Mouse (Mus musculus): ENCODE measurements around the gene Tbc1d20.
A peak's percentile ranks its signal among the peaks of the same experiment; 100 is the strongest.
"Not testable (repeated sequence)": the region's sequence is repeated elsewhere in the genome, so short reads cannot be mapped to it uniquely, and the experiment has no call there.

The Tbc1d20 gene

DNA sequence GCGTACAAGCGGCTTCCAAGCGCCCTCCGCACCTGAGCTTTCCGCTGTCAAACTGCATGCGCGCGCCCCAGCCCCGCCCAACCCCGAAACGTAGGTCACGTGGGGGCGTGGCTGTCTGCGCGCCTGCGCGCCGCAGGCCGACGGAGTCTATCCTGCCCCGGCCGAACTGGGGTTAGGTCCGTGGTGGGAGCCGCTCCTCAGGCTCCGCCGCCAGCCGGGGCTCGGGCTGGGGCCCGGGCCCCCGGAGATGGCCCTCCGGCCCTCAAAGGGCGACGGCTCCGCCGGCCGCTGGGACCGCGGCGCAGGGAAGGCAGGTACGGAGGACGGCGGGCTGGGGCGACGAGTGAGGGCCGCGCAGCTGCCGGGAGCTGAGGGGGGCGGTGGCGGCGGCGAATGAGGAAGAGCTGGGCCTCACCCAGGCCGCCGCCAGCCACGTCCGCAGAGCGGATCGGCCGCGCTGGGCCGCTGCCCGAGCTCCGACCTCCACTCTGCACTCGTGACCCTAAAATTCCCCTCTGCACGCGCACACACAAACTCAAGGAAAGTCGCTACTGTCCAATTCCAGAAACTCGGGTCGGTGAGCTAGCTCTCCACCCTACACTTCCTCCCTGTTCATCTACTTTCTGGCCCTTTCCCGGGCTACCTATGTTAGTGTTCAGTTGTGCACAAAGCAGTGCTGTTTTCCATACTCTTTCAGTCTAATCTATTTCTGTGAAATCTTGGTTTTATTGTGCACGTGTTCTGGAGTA, at the start of gene Tbc1d20:
Gene Tbc1d20 (plus strand): TSS at position 102 of the 749 bp plus-strand sequence.
- DNase-seq (ENCODE audit: low spot score in 2 of 2), result peak; percentile 85 to 88

DNA sequence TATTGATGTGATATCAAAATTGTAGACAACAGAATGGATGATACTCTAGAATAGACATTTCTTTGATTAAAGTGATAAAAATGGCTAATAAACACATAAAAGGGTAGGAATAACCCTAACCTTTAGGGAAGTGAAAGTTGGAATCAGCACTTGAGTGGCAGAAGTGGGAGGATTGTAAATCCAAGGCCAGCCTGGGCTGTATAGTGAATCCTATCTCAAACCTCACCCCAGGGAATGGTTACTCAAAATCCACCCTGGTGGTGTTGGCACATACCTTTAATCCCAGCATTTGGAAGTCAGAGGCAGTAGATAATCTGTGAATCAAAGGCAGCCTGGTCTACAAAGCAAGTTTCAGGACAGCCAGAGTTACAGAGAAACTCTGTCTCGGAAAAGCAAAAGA, 46.4 kb upstream of the Tbc1d20 start:
- no peak for DNase-seq (ENCODE audit: low spot score in 2 of 2)

DNA sequence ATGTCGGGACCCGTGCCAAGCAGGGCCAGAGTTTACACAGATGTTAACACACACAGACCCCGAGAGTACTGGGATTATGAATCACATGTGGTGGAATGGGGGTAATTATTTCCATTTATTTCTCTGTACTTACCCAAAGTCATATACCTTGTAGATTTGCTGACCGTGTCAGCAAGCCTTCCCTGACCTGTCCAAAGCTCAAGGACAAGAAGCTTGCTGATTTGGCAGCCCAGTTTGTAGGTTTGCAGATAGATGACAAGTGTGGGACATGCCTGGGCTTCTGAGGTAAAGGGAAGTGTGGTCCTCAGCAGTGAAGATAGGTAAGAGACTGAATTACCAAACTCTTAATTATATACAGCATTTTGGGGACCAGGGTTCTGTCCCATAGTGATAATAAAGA, 43.1 kb upstream of the Tbc1d20 start:
- no peak for DNase-seq (ENCODE audit: low spot score in 2 of 2)

- no peak for DNase-seq (ENCODE audit: low spot score in 2 of 2)
Observed at GRCm38 (mm10) chr2:152259739-152260138, 33.9 kb upstream of the Tbc1d20 start.

GRCm38 (mm10) chr2:152273639-152274038, 20.0 kb upstream of the Tbc1d20 start:
- no peak for DNase-seq (ENCODE audit: low spot score in 2 of 2)

DNA sequence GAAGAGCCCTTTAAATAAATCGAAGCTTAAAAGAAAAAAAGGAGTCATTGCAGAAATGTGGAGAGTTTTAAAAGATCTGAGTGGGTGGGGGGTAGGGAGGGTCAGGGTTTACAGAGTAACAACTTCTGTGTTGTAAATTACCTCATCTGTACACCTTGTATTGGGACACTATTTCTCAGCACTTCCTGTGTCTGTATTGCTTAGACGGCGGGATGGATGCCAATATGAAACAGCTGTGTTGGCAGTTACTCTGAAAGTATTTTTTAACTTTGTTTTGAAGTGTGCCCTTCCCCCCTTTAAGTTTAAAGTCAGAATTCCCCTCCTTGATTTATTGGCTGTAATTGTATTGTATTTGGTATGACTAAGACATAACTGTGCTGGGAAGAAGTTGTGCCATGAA, 12.2 kb upstream of the Tbc1d20 start:
- peak in 1 of 2 experiments; percentile 14 for DNase-seq (ENCODE audit: low spot score in 2 of 2)

GRCm38 (mm10) chr2:152287560-152287959, 6.1 kb upstream of the Tbc1d20 start:
- no peak for DNase-seq (ENCODE audit: low spot score in 2 of 2)

DNA sequence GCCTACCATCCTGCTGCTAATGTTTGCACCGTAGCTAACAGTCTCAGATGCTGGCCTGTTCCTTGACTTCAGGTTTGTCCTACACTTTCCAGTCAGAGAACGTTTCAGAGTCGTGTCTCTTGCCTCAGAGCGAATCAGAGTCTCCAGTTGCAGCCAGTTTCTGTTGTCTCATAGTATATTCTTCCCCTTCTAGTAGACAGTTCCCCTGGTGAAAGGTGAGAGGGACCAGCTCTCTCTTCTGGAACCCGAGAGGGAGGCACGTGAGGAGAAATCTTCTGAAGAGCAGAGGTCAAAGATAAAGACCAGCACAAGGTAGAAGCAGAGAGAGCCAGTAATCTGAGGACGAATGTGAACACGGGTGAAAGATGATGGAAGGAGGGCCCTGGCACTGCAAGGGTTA, 5.6 kb upstream of the Tbc1d20 start:
- DNase-seq (ENCODE audit: low spot score in 2 of 2), result no peak

GRCm38 (mm10) chr2:152289623-152290022, 4.0 kb upstream of the Tbc1d20 start:
- DNase-seq (ENCODE audit: low spot score in 2 of 2), result not testable (repeated sequence)

- no peak for DNase-seq (ENCODE audit: low spot score in 2 of 2)
Observed at GRCm38 (mm10) chr2:152292475-152292874, 1.2 kb upstream of the Tbc1d20 start.

DNA sequence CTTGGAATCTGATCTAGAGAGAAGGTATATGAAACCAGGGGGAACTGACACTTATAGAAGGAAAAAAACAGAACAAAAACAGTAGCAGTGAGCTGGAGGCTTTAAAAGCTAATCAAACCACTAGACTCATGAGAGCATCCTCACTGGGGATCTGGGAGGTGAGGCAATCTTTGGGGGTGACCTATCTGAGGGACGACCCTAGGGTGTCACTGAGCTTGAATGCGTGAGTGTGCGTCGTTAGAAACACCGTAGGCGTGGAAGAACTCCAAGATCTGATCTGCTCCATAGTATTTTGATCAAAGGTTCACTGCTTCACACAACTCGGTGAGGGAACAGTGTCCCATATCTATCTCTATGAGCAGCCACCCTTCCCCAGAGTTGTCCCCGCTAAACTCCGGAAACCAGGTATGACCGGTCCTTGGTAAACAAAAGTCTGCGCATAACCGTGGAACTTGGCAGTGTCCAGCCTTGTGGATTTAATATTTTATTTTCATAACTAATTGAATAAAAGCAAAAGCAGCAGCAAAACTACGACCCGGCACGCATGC, 375 bp upstream of the Tbc1d20 start:
- no peak for DNase-seq (ENCODE audit: low spot score in 2 of 2)

GRCm38 (mm10) chr2:152294541-152294940, 913 bp downstream of the Tbc1d20 start:
- no peak for DNase-seq (ENCODE audit: low spot score in 2 of 2)

DNA sequence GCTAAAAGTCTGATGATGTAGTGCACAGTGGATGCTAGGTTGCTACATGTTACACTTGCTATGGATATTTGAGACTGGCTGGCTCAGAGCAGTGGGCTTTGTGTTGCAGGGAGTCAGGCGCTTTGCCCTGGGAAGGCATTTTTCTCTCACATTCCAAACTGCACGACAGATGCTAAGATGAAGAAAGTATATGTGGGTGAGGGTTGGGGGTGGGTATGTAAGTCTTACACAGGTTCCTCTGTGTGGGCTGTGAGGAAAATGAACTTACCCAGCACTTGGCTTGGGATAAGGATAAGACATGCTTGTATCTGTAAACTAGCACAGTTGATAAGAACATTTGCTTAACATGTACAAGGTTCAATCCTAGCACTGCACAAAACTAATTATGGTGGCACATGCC, 9.2 kb downstream of the Tbc1d20 start:
- no peak for DNase-seq (ENCODE audit: low spot score in 2 of 2)

- no peak for DNase-seq (ENCODE audit: low spot score in 2 of 2)
Observed at GRCm38 (mm10) chr2:152303781-152304180, 10.2 kb downstream of the Tbc1d20 start.

DNA sequence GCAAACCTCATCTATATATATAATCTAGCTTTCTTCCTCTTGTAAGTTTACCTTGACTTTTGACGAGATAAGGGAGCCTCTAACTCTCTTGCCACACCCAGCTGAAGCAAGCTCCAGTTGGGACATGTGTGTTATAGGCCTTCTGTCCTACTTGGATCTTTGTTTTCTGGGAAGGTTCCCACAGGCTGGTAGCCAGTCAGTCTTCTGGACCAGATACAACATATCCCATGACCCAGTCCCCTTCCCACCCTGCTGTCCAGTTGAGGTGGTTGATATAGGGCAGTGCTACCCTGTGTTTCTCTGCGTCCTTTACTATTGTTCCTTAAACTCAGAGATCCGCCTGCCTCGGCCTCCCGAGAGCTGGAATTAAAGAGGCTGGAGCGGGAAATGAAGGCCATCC, 11.9 kb downstream of the Tbc1d20 start:
- no peak for DNase-seq (ENCODE audit: low spot score in 2 of 2)

GRCm38 (mm10) chr2:152307186-152307585, 13.6 kb downstream of the Tbc1d20 start:
- no peak for DNase-seq (ENCODE audit: low spot score in 2 of 2)

DNA sequence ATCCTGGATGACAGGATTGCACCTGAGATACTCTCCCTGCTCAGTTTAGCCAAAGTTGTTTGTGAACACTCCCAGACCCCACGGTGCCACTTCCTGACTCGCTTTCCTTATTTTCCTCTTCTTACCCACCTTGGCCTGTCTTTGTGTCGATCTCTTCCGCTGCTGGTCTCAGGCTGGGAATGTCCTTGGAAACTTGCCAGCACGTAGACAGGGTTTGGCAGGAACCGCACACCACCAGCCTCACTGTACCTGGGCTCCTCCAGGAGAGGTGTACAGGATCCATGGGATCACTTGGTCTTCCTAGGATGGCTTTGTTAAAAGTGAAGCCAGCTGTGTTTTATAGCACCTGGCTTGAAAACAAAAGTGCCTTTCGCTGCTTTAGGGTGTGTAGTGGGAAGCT, 19.4 kb downstream of the Tbc1d20 start:
- DNase-seq (ENCODE audit: low spot score in 2 of 2), result no peak

- no peak for DNase-seq (ENCODE audit: low spot score in 2 of 2)
Observed at GRCm38 (mm10) chr2:152313926-152314325, 20.3 kb downstream of the Tbc1d20 start.

- no peak for DNase-seq (ENCODE audit: low spot score in 2 of 2)
Observed at GRCm38 (mm10) chr2:152317054-152317453, 23.4 kb downstream of the Tbc1d20 start.

GRCm38 (mm10) chr2:152321558-152321957, 27.9 kb downstream of the Tbc1d20 start:
- DNase-seq (ENCODE audit: low spot score in 2 of 2), result no peak

DNA sequence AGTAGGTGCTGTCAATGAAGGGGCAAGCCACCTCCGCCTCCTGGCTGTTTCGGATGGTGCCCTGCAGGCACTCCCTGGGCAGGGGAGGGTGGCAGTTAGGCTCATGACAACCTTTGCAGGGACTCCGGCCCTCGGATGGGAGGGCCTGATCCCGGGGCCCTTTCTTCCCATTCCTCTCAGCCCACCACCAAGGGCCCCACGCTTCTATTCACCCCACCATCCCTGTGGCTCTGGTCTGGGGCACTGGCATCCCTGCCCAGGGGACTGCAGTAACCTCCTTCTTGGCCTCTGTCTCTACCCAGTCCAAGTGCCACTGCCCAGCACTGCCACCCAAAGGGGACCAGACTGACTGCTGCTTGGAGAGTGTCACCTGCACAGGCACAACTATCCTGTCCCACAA, 28.6 kb downstream of the Tbc1d20 start:
- DNase-seq (ENCODE audit: low spot score in 2 of 2), result no peak

GRCm38 (mm10) chr2:152323971-152324370, 30.3 kb downstream of the Tbc1d20 start:
- DNase-seq (ENCODE audit: low spot score in 2 of 2), result no peak

GRCm38 (mm10) chr2:152324842-152325241, 31.2 kb downstream of the Tbc1d20 start:
- no peak for DNase-seq (ENCODE audit: low spot score in 2 of 2)

DNA sequence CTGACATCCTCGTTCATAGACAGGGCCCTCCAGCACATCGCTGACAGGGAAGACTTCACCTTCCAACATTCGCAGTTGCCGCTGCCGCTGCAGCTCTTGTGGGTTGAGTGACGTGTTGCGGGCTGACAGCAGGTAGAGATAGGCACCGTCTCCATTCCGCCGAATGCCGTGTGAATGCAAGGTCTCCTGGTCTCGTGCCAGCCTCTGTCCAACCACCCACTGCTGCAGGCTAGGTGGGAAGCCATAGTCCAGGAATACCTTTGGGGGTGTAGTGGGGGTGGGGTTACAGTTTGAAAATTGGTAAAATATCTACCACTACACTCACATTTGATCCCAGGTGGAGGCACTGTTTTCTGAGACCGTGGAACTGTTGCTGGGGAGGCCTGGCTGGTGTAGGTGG, 32.5 kb downstream of the Tbc1d20 start:
- DNase-seq (ENCODE audit: low spot score in 2 of 2), result no peak
